Mouse (Mus musculus) lung, postnatal 0 days (tissue): ENCODE data around the gene Cyp2s1.

Experiments used
- CTCF ChIP-seq: IDR thresholded peaks from 2 replicates; pipeline ENCODE4 v1.5.1; 2016; ENCODE audit warnings: antibody characterized with exemption, mild to moderate bottlenecking
- EP300 ChIP-seq: IDR thresholded peaks from 2 replicates; pipeline ENCODE4 v1.6.1; 2016; ENCODE audit warnings: antibody characterized with exemption, mild to moderate bottlenecking, control low read depth

- no peak for TF ChIP-seq CTCF
- TF ChIP-seq EP300, result no peak
These were observed 33.0 kb downstream of the Cyp2s1 start for GRCm38 (mm10) chr7:25783746-25784145.
